Mouse (Mus musculus): Measurements from ENCODE around the gene Trpc4ap.
"Not testable (repeated sequence)": the region's sequence is repeated elsewhere in the genome, so short reads cannot be mapped to it uniquely, and the experiment has no call there.

GRCm38 (mm10) chr2:155698443-155698842, 6.3 kb upstream of the Trpc4ap start:
- not testable (repeated sequence) for TF ChIP-seq BHLHE40 (IDR thresholded peaks at IDR 0.05; ENCODE audit: borderline replicate concordance, low read depth, low read length); E2F4 (IDR thresholded peaks at IDR 0.05; ENCODE audit: borderline replicate concordance, low read depth, low read length); CTCF (IDR thresholded peaks at IDR 0.05 in 2 of 3, conservative IDR thresholded peaks at IDR 0.05 in 1 of 3; ENCODE audit: control insufficient read depth in 1 of 3, insufficient read depth in 1 of 3, low read depth in 2 of 3, low read length in 3 of 3, poor library complexity in 1 of 3, severe bottlenecking in 1 of 3)
